Mouse (Mus musculus) intestine, embryonic 16.5 days (tissue): ENCODE data around the gene Anxa3. TPM values are rescaled to one million over a fixed set of nuclear protein-coding genes. Genes with fewer than 3 reads are reported as not detected.

Source experiments
- ATAC-seq: fragments of 200-750 bp; cut with Nextera tagmentation; 2 replicates; pipeline ENCODE4 v1.8.0; 2017; ENCODE audit warnings: moderate TSS enrichment, moderate library complexity
- H3K27ac ChIP-seq: fragments of 300-500 bp; sonication (generic); 2 replicates; pipeline ENCODE4 v1.5.1; 2014; ENCODE audit warnings: mild to moderate bottlenecking, low read length
- H3K27me3 ChIP-seq: fragments of 300-500 bp; sonication (generic); replicated peaks from 2 replicates; pipeline ENCODE4 v1.6.1; 2014; ENCODE audit warnings: low read length, control low read depth, mixed read lengths; ENCODE audit not compliant: control insufficient read depth, insufficient read depth
- H3K36me3 ChIP-seq: fragments of 300-500 bp; sonication (generic); 2 replicates; pipeline ENCODE4 v1.6.1; 2014; ENCODE audit warnings: low read length, control low read depth; ENCODE audit not compliant: control insufficient read depth, insufficient read depth
- H3K4me1 ChIP-seq: fragments of 300-500 bp; sonication (generic); 2 replicates; pipeline ENCODE4 v1.6.1; 2014; ENCODE audit warnings: low read length, control low read depth, mixed read lengths; ENCODE audit not compliant: control insufficient read depth, insufficient read depth
- H3K4me2 ChIP-seq: fragments of 300-500 bp; sonication (generic); 2 replicates; pipeline ENCODE4 v1.6.1; 2014; ENCODE audit warnings: low read depth, low read length, control low read depth
- H3K4me3 ChIP-seq: fragments of 300-500 bp; sonication (generic); 2 replicates; pipeline ENCODE4 v1.5.1; 2014; ENCODE audit warnings: mild to moderate bottlenecking, low read length
- H3K9ac ChIP-seq: fragments of 300-500 bp; sonication (generic); 2 replicates; pipeline ENCODE4 v1.6.1; 2014; ENCODE audit warnings: low read depth, low read length
- H3K9me3 ChIP-seq: fragments of 300-500 bp; sonication (generic); 2 replicates; pipeline ENCODE4 v1.6.1; 2016; ENCODE audit warnings: low read length, control low read depth; ENCODE audit not compliant: control insufficient read depth
- WGBS: fragments of 180-500 bp; shearing (Covaris S2); extraction: QIAGEN DNeasy Blood & Tissue Kit; methylation state at CpG from one replicate; pipeline ENCODE4 v1.1.7; 2014; 5-methylcytosine and 5-hydroxymethylcytosine counted together
- polyA plus RNA-seq: library from polyadenylated mRNA; unstranded; fragments of >200 nt; fragmentation: Nextera tagmentation; extraction: Ambion mirVana; gene quantifications from 2 replicates; pipeline ENCODE4 v1.2.1, GENCODE M21; 2015

Anxa3 gene
- 45.1 and 48.4 TPM in 2 replicates for polyA plus RNA-seq

DNA sequence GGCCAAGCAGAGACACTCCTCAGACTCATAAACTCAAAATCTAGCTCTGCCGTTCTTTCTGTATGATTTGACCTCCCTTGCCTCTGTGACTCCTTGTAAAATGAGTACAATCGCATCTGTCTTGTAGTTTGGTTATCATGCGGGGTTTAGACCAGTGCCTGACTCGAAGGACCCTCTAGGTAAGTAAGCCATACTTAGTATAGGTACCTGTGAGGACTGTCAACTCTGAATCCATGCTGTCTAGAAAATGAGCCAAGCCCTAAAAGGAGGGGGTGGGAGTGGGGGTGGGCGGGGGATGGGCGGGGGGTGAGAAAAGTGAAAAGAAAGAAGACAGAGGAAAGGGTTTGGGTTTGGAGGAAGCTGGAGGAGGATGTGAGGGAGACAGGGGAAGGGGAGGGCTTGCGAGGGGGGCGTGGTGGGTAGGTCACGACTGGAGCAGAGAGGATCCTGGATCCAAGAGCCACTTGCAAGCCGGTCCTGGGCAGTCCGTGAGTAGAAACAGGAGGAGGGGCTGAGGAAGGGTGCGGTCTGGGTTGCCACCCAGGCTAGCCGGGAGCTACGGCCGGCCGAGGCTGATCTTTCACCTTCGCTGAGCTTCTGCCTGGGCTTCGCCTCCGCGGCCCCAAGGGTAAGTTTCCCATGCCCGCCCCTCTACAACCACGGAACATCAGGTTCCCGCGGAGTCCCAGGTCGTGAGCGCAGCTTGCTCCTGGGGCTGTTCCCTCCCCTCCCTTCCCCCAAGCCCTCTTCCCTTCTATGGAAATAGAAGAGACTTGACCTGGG lies at the start of gene Anxa3:
Gene Anxa3, plus strand, starts transcription at position 404 of the 783 bp plus-strand sequence.
- WGBS = 8% methylated on average over 26 of the region's 26 CpGs
- Histone ChIP-seq H3K4me1 (peaks cover 15% of the 10 kb centered on the region), H3K27ac (peak within 1 kb of the TSS; percentile 25), H3K4me2 (peak within 1 kb of the TSS; percentile 86), H3K9me3 (no peaks in the 10 kb centered on the region), H3K9ac (peak within 1 kb of the TSS; percentile 68), H3K27me3 (no peaks in the 10 kb centered on the region), H3K4me3 (peak within 1 kb of the TSS; percentile 58), H3K36me3 (no peaks in the 10 kb centered on the region)
- peak; percentile 92 for ATAC-seq

DNA sequence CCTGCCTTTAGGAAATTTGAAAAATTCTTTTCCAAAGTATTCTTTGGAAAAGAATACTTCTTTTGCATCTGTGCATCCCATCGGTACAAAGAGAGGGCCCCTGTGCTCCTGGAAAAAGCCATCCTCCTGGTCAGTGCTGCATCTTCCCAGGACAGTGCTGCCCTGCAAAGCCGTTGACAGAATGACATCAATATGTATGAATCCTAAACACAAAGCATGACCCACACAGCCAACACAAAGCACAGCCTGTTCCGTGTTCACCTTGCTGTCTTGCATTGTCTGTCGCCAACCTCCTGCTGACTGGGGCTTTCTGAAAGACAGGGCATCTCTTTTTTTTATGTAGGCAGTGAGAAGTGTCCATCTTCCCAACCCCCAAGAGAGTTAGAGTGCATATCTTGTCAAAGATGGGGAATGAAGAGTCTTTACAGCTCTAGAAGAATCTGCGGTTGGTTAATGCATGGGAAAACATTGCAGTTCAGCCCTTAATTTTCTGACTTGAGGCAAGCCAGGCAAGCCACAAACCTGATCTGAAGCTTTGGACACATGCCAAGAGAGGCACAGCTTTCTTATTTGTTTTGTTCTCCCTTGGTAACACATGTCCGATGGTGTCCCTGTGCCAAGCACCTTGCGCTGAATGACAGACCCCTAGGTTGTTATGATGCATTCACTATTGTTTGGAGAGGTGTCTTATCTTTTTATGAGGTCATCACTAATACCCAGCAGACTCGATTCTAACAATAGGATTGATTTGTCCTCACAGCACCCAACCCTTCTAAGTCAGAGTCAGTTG lies 45.7 kb upstream of the Anxa3 start:
- Histone ChIP-seq H3K4me1 (no peaks in the 10 kb centered on the region), H3K27me3 (no peaks in the 10 kb centered on the region), H3K9ac (no peak overlapping the region), H3K27ac (no peak overlapping the region), H3K36me3 (no peaks in the 10 kb centered on the region), H3K4me2 (no peak overlapping the region), H3K4me3 (no peak overlapping the region), H3K9me3 (no peaks in the 10 kb centered on the region)
- no peak for ATAC-seq
- WGBS = 67% methylated on average over 8 of the region's 8 CpGs

DNA sequence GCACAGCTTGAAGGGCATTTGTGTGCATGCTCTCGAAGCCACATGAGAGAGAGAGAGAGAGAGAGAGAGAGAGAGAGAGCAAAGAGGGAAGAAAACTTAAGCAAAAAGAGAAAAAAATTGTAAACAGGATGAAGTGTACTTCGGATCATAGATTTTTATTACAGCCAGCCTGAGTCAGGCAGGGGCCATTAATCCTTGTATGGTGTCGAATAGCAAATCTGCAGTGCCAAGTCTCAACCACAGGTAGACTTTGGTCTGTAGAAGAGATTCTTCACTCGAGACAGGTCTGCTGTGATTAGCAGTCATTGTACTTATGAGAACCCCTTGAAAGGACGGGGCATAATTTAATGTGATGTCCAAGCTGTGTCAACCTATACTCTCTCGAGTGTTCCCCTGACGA lies 35.5 kb upstream of the Anxa3 start:
- no peaks in the 10 kb centered on the region for H3K27me3 ChIP-seq
- H3K4me1 ChIP-seq = no peaks in the 10 kb centered on the region
- no peak overlapping the region for H3K27ac ChIP-seq
- H3K4me2 ChIP-seq = no peak overlapping the region
- 73% methylated on average over 7 of the region's 7 CpGs for WGBS
- no peak overlapping the region for H3K4me3 ChIP-seq
- peak; percentile 58; the same call in 1 of the 2 replicates for ATAC-seq
- H3K9ac ChIP-seq = no peak overlapping the region
- H3K9me3 ChIP-seq = no peaks in the 10 kb centered on the region
- H3K36me3 ChIP-seq = no peaks in the 10 kb centered on the region

DNA sequence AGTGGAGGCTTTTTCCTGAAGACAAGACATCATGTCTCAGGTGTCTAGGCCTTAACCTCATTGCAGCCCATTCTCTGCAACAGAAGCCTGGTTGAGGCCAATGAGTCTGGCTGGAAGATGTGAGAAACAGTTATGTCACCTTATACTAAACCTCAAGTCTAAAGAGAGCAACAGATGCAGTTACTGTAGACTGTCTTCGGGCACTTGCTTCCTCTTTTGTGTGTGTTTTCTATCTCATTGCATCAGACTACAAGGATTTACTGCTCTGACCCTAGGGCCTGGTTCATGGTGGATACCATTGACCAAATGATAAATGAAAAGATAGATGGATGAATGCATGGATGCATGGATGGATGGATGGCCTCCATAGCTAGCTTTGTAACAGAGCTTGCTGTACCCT lies 31.1 kb upstream of the Anxa3 start:
- Histone ChIP-seq H3K27me3 (no peaks in the 10 kb centered on the region), H3K36me3 (0 out of 2 replicates have a peak, but pooled peaks cover 4% of the 10 kb centered on the region), H3K4me3 (no peak overlapping the region), H3K27ac (no peak overlapping the region), H3K4me2 (no peak overlapping the region), H3K9me3 (no peaks in the 10 kb centered on the region), H3K9ac (no peak overlapping the region), H3K4me1 (no peaks in the 10 kb centered on the region)
- WGBS = 89% methylated on average over 1 of the region's 1 CpGs
- no peak for ATAC-seq

DNA sequence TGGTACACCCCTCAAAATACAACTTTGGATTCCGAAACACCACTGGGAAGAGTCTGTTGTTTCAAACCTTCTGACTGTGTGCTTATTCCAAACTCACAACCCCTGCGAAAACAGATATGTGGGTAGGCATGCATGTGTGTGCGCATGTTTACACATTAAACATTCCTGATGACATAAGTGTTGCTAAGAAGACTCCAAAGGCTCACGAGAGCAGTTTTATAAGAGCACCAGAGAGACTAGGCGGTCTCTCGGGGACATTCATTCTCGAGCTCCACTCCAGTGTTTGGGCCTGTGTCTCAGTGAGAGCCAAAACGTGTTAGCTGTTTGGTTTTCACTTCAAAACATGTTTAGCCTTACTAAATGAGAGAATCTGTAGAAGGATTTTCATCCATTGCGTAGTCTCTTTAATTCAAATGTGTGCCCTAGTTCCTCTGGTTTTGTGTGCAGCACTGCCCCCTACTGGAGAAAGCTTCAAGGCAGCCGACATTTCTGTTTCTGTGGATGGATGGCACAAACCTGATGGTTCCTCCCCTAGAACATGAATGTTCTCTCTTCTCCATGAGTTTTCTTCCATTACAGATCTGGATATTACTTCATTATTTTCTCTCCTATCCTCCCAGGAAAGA lies 24.2 kb upstream of the Anxa3 start:
- Histone ChIP-seq H3K27me3 (no peaks in the 10 kb centered on the region), H3K4me3 (no peak overlapping the region), H3K36me3 (0 out of 2 replicates have a peak, but pooled peaks cover 4% of the 10 kb centered on the region), H3K4me2 (no peak overlapping the region), H3K4me1 (no peaks in the 10 kb centered on the region), H3K9ac (no peak overlapping the region), H3K27ac (no peak overlapping the region), H3K9me3 (no peaks in the 10 kb centered on the region)
- ATAC-seq = 0 out of 2 replicates have a peak, but pooled peaks have one; percentile 36
- 61% methylated on average over 10 of the region's 10 CpGs for WGBS

GRCm38 (mm10) chr5:96783506-96784288 lies 9.4 kb upstream of the Anxa3 start:
- ATAC-seq = no peak
- 81% methylated on average over 14 of the region's 14 CpGs for WGBS

GRCm38 (mm10) chr5:96785096-96785495 lies 8.0 kb upstream of the Anxa3 start:
- H3K4me3 ChIP-seq = no peak overlapping the region
- no peak overlapping the region for H3K4me2 ChIP-seq
- H3K4me1 ChIP-seq = no peaks in the 10 kb centered on the region
- no peaks in the 10 kb centered on the region for H3K27me3 ChIP-seq
- no peaks in the 10 kb centered on the region for H3K9me3 ChIP-seq
- ATAC-seq = no peak
- no peaks in the 10 kb centered on the region for H3K36me3 ChIP-seq
- 93% methylated on average over 5 of the region's 5 CpGs for WGBS
- no peak overlapping the region for H3K9ac ChIP-seq
- H3K27ac ChIP-seq = no peak overlapping the region

More at GRCm38 (mm10) chr5:96783506-96784288, 9.4 kb upstream of the Anxa3 start:
- H3K4me2 ChIP-seq = no peak overlapping the region
- H3K9ac ChIP-seq = no peak overlapping the region
- no peak overlapping the region for H3K4me3 ChIP-seq
- H3K4me1 ChIP-seq = no peaks in the 10 kb centered on the region
- H3K27me3 ChIP-seq = no peaks in the 10 kb centered on the region
- no peak overlapping the region for H3K27ac ChIP-seq
- no peaks in the 10 kb centered on the region for H3K9me3 ChIP-seq
- no peaks in the 10 kb centered on the region for H3K36me3 ChIP-seq

GRCm38 (mm10) chr5:96792422-96792821 lies 717 bp upstream of the Anxa3 start:
- H3K9ac ChIP-seq = no peak overlapping the region
- no peak overlapping the region for H3K4me3 ChIP-seq
- H3K4me1 ChIP-seq = peaks cover 15% of the 10 kb centered on the region
- WGBS = 67% methylated on average over 9 of the region's 9 CpGs
- no peaks in the 10 kb centered on the region for H3K9me3 ChIP-seq
- H3K27me3 ChIP-seq = no peaks in the 10 kb centered on the region
- ATAC-seq = peak; percentile 28
- no peaks in the 10 kb centered on the region for H3K36me3 ChIP-seq
- H3K27ac ChIP-seq = no peak overlapping the region
- H3K4me2 ChIP-seq = peak overlapping the region; percentile 86
